Mouse (Mus musculus) liver, embryonic 14.5 days (tissue): Measurements from ENCODE around the gene Arl8a. TPM values are rescaled to one million over a fixed set of nuclear protein-coding genes. Genes with fewer than 3 reads are reported as not detected.
"Not testable (repeated sequence)": the region's sequence is repeated elsewhere in the genome, so short reads cannot be mapped to it uniquely, and the experiment has no call there.

ENCODE experiments used
- ATAC-seq: fragments of 200-750 bp; cut with Nextera tagmentation; 2 replicates; pipeline ENCODE4 v1.8.0; 2017; ENCODE audit warnings: moderate number of reproducible peaks, mild to moderate bottlenecking, moderate library complexity; ENCODE audit not compliant: insufficient read depth
- DNase-seq, 3 experiments: peaks; one replicate each; pipeline ENCODE4 v3.0.0-alpha.2; 2012 to 2013; ENCODE audit warnings: low read depth in 3 of 3, low spot score in 3 of 3
- H3K27ac ChIP-seq: fragments of 300-500 bp; sonication (generic); 2 replicates; pipeline ENCODE4 v1.5.1; 2014; ENCODE audit warnings: moderate library complexity, mild to moderate bottlenecking, control low read depth, inconsistent platforms
- H3K27me3 ChIP-seq: fragments of 300-500 bp; sonication (generic); 2 replicates; pipeline ENCODE4 v1.6.1; 2014; ENCODE audit warnings: mild to moderate bottlenecking, low read length, moderate library complexity; ENCODE audit not compliant: control insufficient read depth, insufficient read depth
- H3K36me3 ChIP-seq: fragments of 300-500 bp; sonication (generic); replicated peaks from 2 replicates; pipeline ENCODE4 v1.6.1; 2014; ENCODE audit warnings: low read depth; ENCODE audit not compliant: control insufficient read depth, insufficient read depth
- H3K4me1 ChIP-seq, 2 experiments: fragments of 200-500 bp in 1 of 2; fragments of 300-500 bp in 1 of 2; sonication (generic) in 1 of 2; replicated peaks; 2 replicates each; pipeline ENCODE4 v1.6.1; 2012 to 2014; ENCODE audit warnings: antibody characterized with exemption in 1 of 2, inconsistent platforms in 1 of 2, low read length in 1 of 2; ENCODE audit not compliant: control insufficient read depth in 2 of 2, insufficient read depth in 2 of 2
- H3K4me2 ChIP-seq: fragments of 300-500 bp; sonication (generic); 2 replicates; pipeline ENCODE4 v1.6.1; 2014; ENCODE audit warnings: low read depth, mild to moderate bottlenecking, control low read depth, moderate library complexity
- H3K4me3 ChIP-seq, 2 experiments: fragments of 200-500 bp in 1 of 2; fragments of 300-500 bp in 1 of 2; sonication (generic) in 1 of 2; 2 replicates each; pipeline ENCODE4 v1.5.1; 2012 to 2014; ENCODE audit warnings: low read depth in 2 of 2, low read length in 2 of 2, mild to moderate bottlenecking in 2 of 2, control low read depth in 1 of 2, inconsistent platforms in 1 of 2, moderate library complexity in 1 of 2; ENCODE audit not compliant: insufficient read depth in 1 of 2
- H3K9ac ChIP-seq: fragments of 300-500 bp; sonication (generic); replicated peaks from 2 replicates; pipeline ENCODE4 v1.6.1; 2014; ENCODE audit warnings: mild to moderate bottlenecking, control low read depth, moderate library complexity
- H3K9me3 ChIP-seq: fragments of 300-500 bp; sonication (generic); 2 replicates; pipeline ENCODE4 v1.6.1; 2016; ENCODE audit warnings: low read length, mixed read lengths; ENCODE audit not compliant: control insufficient read depth
- CTCF ChIP-seq: IDR thresholded peaks from 2 replicates; pipeline ENCODE4 v1.5.1; 2016; ENCODE audit warnings: antibody characterized with exemption, low read depth, control low read depth
- EP300 ChIP-seq: IDR thresholded peaks from 2 replicates; pipeline ENCODE4 v1.6.1; 2016; ENCODE audit warnings: antibody characterized with exemption, low read depth
- WGBS: fragments of 180-500 bp; shearing (Covaris S2); extraction: QIAGEN DNeasy Blood & Tissue Kit; methylation state at CpG from one replicate; pipeline ENCODE4 v1.1.7; 2014; ENCODE audit not compliant: insufficient replicate concordance; 5-methylcytosine and 5-hydroxymethylcytosine counted together
- polyA plus RNA-seq, 2 experiments: library from polyadenylated mRNA; depleted of rRNA in 1 of 2; stranded (reverse) in 1 of 2; unstranded in 1 of 2; fragments of >200 nt; fragmentation: Nextera tagmentation in 1 of 2; extraction: Ambion mirVana in 1 of 2; gene quantifications; 2 replicates each; pipeline versions ENCODE4 v1.2.1 to v1.2.3; 2012 to 2014

The Arl8a gene
- polyA plus RNA-seq, 2 experiments: 7.2 to 9.2 TPM

DNA sequence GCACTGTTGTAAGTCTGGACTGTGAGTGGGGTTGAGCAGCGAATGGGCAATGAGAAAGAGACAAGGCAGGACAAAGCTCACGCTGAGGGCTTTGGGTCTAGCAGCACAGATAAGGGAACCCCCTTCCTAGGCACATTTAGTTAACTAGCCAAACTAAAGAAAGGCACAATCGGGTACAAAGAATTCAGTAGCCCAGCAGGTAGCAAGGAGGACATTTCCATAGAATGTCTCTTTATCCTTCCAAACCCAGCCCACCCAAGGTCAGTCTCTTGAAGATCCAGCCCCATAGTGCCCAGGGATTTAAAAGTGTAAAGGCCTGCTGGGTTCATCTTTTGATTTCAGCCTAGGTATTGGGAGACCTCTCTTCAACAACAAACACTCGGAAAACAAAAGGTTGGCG, 39.3 kb downstream of the Arl8a start:
- WGBS: 40% methylated on average over 5 of the region's 5 CpGs
- TF ChIP-seq CTCF (no peak), EP300 (no peak)
- H3K36me3 ChIP-seq: no peaks in the 10 kb centered on the region
- DNase-seq: no peak
- no peak overlapping the region for H3K4me2 ChIP-seq
- no peak overlapping the region for H3K27ac ChIP-seq
- H3K4me1 ChIP-seq: no peaks in the 10 kb centered on the region
- no peak overlapping the region for H3K9ac ChIP-seq
- no peak for ATAC-seq
- H3K4me3 ChIP-seq: no peak overlapping the region
- no peaks in the 10 kb centered on the region for H3K27me3 ChIP-seq
- no peaks in the 10 kb centered on the region for H3K9me3 ChIP-seq

DNA sequence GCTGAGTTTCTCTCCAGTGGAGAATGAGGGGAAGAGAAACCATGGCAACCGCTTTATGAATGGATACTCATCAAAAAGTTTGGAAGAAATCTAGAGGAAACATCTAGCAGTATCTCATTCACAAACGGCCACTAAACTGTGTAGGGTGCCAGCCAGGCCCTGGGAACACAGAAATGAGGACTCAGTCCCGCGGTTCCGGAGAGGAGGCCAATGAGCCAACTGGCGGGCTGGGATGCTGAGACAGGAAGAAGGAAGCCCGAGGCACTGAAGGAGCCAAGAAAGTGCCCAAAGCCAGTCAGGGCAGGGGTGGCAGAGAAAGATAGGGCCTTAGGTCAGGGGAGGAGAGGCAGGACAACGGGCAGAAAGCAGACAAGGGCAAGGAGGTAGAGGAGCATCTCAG, 39.8 kb downstream of the Arl8a start:
- H3K4me1 ChIP-seq: no peaks in the 10 kb centered on the region
- WGBS: 34% methylated on average over 8 of the region's 8 CpGs
- H3K9ac ChIP-seq: no peak overlapping the region
- DNase-seq (no peak), ATAC-seq (no peak)
- no peak overlapping the region for H3K4me3 ChIP-seq
- no peak overlapping the region for H3K27ac ChIP-seq
- H3K9me3 ChIP-seq: no peaks in the 10 kb centered on the region
- no peak overlapping the region for H3K4me2 ChIP-seq
- no peak for TF ChIP-seq EP300
- no peak for TF ChIP-seq CTCF
- no peaks in the 10 kb centered on the region for H3K36me3 ChIP-seq
- H3K27me3 ChIP-seq: no peaks in the 10 kb centered on the region

DNA sequence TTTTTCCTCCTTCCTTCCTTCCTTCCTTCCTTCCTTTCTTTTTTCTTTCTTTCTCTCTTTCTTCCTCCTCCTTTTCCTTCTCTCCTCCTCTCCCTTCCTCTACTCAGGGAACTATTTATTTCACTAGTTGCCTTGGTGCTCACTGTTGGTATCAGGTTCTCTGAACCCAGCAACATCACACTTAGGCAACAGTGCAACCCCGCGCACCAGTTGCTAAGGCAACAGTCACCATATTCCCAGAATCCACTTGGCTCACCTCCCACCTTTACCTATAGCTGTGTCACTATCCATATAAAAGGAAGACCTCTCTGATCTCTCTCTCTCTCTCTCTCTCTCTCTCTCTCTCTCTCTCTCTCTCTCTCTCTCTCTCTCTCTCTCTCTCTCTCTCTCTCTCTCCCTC, 40.4 kb downstream of the Arl8a start:
- H3K36me3 ChIP-seq, H3K27ac ChIP-seq, H3K9ac ChIP-seq, H3K4me3 ChIP-seq, H3K4me1 ChIP-seq, H3K9me3 ChIP-seq, ATAC-seq, DNase-seq, H3K27me3 ChIP-seq, H3K4me2 ChIP-seq: not testable (repeated sequence)
- WGBS: 40% methylated on average over 2 of the region's 2 CpGs

DNA sequence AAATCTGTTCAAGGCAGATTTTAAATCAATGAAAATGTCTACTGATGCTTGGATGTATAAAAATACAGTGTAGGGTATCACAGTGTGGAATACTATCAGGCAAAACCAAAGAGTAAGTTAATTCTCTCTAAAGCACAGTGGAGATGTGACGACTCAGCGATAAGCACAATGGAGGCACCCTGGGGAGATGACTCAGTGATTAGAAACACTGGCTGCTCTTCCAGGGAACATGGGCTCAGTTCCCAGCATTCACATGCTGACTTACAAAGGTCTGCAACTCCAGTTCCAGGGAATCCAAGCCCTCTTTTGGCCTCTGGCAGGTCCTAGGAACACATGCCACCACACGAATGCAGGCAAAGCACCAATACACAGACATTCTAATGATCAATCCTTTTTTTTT, 41.6 kb downstream of the Arl8a start:
- Histone ChIP-seq H3K27me3 (no peaks in the 10 kb centered on the region), H3K4me3 (no peak overlapping the region), H3K36me3 (no peaks in the 10 kb centered on the region), H3K27ac (no peak overlapping the region), H3K9ac (no peak overlapping the region), H3K4me2 (no peak overlapping the region), H3K9me3 (no peaks in the 10 kb centered on the region), H3K4me1 (no peaks in the 10 kb centered on the region)
- ATAC-seq (no peak), DNase-seq (no peak)
- no peak for TF ChIP-seq EP300
- no peak for TF ChIP-seq CTCF
- WGBS: 40% methylated on average over 3 of the region's 3 CpGs

DNA sequence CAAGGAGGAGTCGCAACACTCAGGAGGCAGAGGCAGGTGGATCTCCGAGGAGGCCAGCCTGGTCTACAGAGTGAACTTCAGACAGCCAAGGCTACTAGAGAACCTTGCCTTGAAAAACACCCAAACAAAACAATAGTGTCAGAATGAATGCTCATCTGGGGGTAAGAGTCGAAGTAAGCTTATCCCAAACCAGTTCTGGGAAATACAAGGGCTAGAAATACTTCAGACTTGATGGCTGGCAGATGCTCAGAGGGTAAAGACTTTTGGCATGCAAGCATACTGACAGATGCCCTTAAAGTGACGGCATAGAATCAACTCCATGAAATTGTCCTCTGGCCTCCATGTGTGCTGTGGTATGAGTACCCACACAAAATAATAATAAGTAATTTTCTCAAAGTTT, 42.6 kb downstream of the Arl8a start:
- TF ChIP-seq CTCF (no peak), EP300 (no peak)

DNA sequence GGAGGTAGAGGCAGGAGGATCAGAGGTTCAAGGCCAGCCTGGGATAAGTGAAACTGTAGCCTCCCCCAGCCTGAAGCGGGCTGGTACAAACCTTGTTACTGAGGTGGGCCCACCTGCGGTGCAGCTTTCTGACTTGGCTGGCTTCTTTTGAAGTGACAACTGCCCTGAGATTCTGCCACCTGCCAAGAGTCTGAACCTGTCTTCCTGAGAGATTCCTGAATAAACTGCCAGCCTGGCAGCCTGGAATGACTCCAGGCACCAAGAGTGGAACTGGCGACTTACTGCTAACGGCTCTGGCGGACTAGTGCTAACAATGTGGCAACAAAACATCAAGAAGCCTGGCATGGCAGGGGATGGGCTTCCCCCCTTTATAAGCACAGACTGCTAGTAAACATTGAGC, 47.7 kb downstream of the Arl8a start:
- H3K36me3 ChIP-seq, H3K9me3 ChIP-seq, ATAC-seq, H3K4me3 ChIP-seq, H3K9ac ChIP-seq, H3K27me3 ChIP-seq, H3K4me2 ChIP-seq, H3K4me1 ChIP-seq, H3K27ac ChIP-seq, DNase-seq: not testable (repeated sequence)
- 66% methylated on average over 5 of the region's 5 CpGs for WGBS

More for the DNA sequence above, 42.6 kb downstream of the Arl8a start:
- H3K4me1 ChIP-seq: no peaks in the 10 kb centered on the region
- WGBS: 64% methylated on average over 4 of the region's 4 CpGs
- H3K27me3 ChIP-seq: no peaks in the 10 kb centered on the region
- H3K4me2 ChIP-seq: no peak overlapping the region
- H3K27ac ChIP-seq: no peak overlapping the region
- no peaks in the 10 kb centered on the region for H3K9me3 ChIP-seq
- DNase-seq (no peak), ATAC-seq (no peak)
- no peak overlapping the region for H3K4me3 ChIP-seq
- no peaks in the 10 kb centered on the region for H3K36me3 ChIP-seq
- no peak overlapping the region for H3K9ac ChIP-seq
